Comparison of ENCODE assay signal across 16 mouse cellular contexts in genomic region chr5:113889912-113890311, GRCm38 (mm10). TPM values are rescaled to one million over a fixed set of nuclear protein-coding genes. Genes with fewer than 3 reads are reported as not detected.
DNase-seq lines count a peak whose midpoint lies in the region; ATAC-seq and TF ChIP-seq lines count a peak whose summit lies in the region.
"Had no signal": no experiment of that assay in that cellular context is flagged by ENCODE, and none has a peak within 500 bp of the region (broad histone marks: within the 10 kb centered on the region; RNA-seq: fewer than 3 reads in every experiment).

No protein-coding gene starts in this region.

- intact Hi-C loops in gastrocnemius, adult 2 months (cut with DNase I), result no loop called here

- no peak for ATAC-seq in hindbrain, embryonic 12.5 days (ENCODE audit: low FRiP score)
- no peak for ATAC-seq in hindbrain, embryonic 14.5 days (ENCODE audit: low FRiP score)
- no peak for ATAC-seq in lung, embryonic 16.5 days (ENCODE audit: low read depth)
- no peak for ATAC-seq in lung, postnatal 0 days
- no peak for ATAC-seq in intestine, postnatal 0 days
- ATAC-seq: liver, embryonic 12.5 days had no signal

- peaks cover 58% of the 10 kb centered on the region for H3K4me1 ChIP-seq in hindbrain, embryonic 12.5 days
- H3K4me1 ChIP-seq in hindbrain, embryonic 14.5 days (replicated peaks; ENCODE audit: control insufficient read depth, insufficient read depth, low read length), result peaks cover 47% of the 10 kb centered on the region
- H3K4me1 ChIP-seq in lung, embryonic 16.5 days (replicated peaks; ENCODE audit: control insufficient read depth, insufficient read depth, low read length), result peaks cover 42% of the 10 kb centered on the region
- peaks cover 15% of the 10 kb centered on the region; the same call in 1 of the 2 replicates for H3K4me1 ChIP-seq in lung, postnatal 0 days (ENCODE audit: insufficient read depth, low read depth, low read length)
- peaks cover 11% of the 10 kb centered on the region for H3K4me1 ChIP-seq in intestine, postnatal 0 days (replicated peaks; ENCODE audit: control insufficient read depth, insufficient read depth, low read length)

- H3K36me3 ChIP-seq in hindbrain, embryonic 12.5 days, result no peaks in the 10 kb centered on the region
- no peaks in the 10 kb centered on the region for H3K36me3 ChIP-seq in hindbrain, embryonic 14.5 days (replicated peaks; ENCODE audit: control insufficient read depth, insufficient read depth)
- no peaks in the 10 kb centered on the region for H3K36me3 ChIP-seq in lung, embryonic 16.5 days (ENCODE audit: control insufficient read depth, insufficient read depth, low read length)
- no peaks in the 10 kb centered on the region for H3K36me3 ChIP-seq in lung, postnatal 0 days (ENCODE audit: insufficient read depth, low read length)
- no peaks in the 10 kb centered on the region for H3K36me3 ChIP-seq in intestine, postnatal 0 days (ENCODE audit: control insufficient read depth, insufficient read depth)
- H3K36me3 ChIP-seq: embryonic facial prominence, embryonic 12.5 days; stomach, embryonic 15.5 days had no signal

- DNase-seq in gastrocnemius, adult 2 months, result no peak
- no peak for DNase-seq in gastrocnemius, postnatal 4 days (ENCODE audit: low spot score in 2 of 2)
- DNase-seq in hindbrain, embryonic 14.5 days (ENCODE audit: low spot score), result no peak
- no peak for DNase-seq in lung, postnatal 0 days (ENCODE audit: low spot score)
- DNase-seq in right cerebral cortex, adult 18-20 months, result no peak
- DNase-seq: adrenal gland, postnatal 36 days; cerebellum, postnatal 25 days; thymus, postnatal 4 days had no signal

- WGBS in hindbrain, embryonic 12.5 days, result 33% methylated on average over 4 of the region's 4 CpGs
- WGBS in hindbrain, embryonic 14.5 days, result 49% methylated on average over 4 of the region's 4 CpGs
- WGBS in lung, embryonic 16.5 days, result 37% methylated on average over 4 of the region's 4 CpGs
- 41% methylated on average over 4 of the region's 4 CpGs for WGBS in lung, postnatal 0 days
- WGBS in intestine, postnatal 0 days, result 56% methylated on average over 4 of the region's 4 CpGs

- H3K27me3 ChIP-seq in hindbrain, embryonic 12.5 days, result no peaks in the 10 kb centered on the region
- H3K27me3 ChIP-seq in hindbrain, embryonic 14.5 days (ENCODE audit: control insufficient read depth, insufficient read depth, low read length), result no peaks in the 10 kb centered on the region
- H3K27me3 ChIP-seq in lung, embryonic 16.5 days (ENCODE audit: control insufficient read depth, insufficient read depth, low read depth, low read length), result no peaks in the 10 kb centered on the region
- H3K27me3 ChIP-seq in lung, postnatal 0 days (replicated peaks; ENCODE audit: insufficient read depth, low read length), result no peaks in the 10 kb centered on the region
- H3K27me3 ChIP-seq in intestine, postnatal 0 days (replicated peaks; ENCODE audit: control insufficient read depth, insufficient read depth, low read length), result no peaks in the 10 kb centered on the region
- H3K27me3 ChIP-seq: embryonic facial prominence, embryonic 12.5 days; liver, embryonic 12.5 days; stomach, embryonic 15.5 days had no signal

- H3K4me2 ChIP-seq in hindbrain, embryonic 12.5 days (replicated peaks), result no peak overlapping the region
- no peak overlapping the region for H3K4me2 ChIP-seq in hindbrain, embryonic 14.5 days (replicated peaks)
- no peak overlapping the region for H3K4me2 ChIP-seq in lung, embryonic 16.5 days (ENCODE audit: low read depth, low read length)
- no peak overlapping the region for H3K4me2 ChIP-seq in lung, postnatal 0 days (replicated peaks; ENCODE audit: low read depth, low read length)
- no peak overlapping the region for H3K4me2 ChIP-seq in intestine, postnatal 0 days (replicated peaks; ENCODE audit: low read depth)
- H3K4me2 ChIP-seq: liver, embryonic 12.5 days; stomach, embryonic 15.5 days had no signal

- no peak for TF ChIP-seq EP300 in lung, postnatal 0 days (IDR thresholded peaks at IDR 0.05)

- no peaks in the 10 kb centered on the region for H3K9me3 ChIP-seq in hindbrain, embryonic 12.5 days (replicated peaks)
- H3K9me3 ChIP-seq in hindbrain, embryonic 14.5 days (ENCODE audit: control insufficient read depth, low read length), result no peaks in the 10 kb centered on the region
- H3K9me3 ChIP-seq in lung, embryonic 16.5 days (ENCODE audit: control insufficient read depth, low read length), result no peaks in the 10 kb centered on the region
- no peaks in the 10 kb centered on the region for H3K9me3 ChIP-seq in lung, postnatal 0 days (ENCODE audit: low read length)
- no peaks in the 10 kb centered on the region for H3K9me3 ChIP-seq in intestine, postnatal 0 days (ENCODE audit: control insufficient read depth)
- H3K9me3 ChIP-seq: embryonic facial prominence, embryonic 12.5 days; G1E; liver, embryonic 12.5 days; stomach, embryonic 15.5 days had no signal

- no peak for TF ChIP-seq CTCF in gastrocnemius, adult 2 months (IDR thresholded peaks at IDR 0.05)
- TF ChIP-seq CTCF in lung, postnatal 0 days (IDR thresholded peaks at IDR 0.05), result no peak
- TF ChIP-seq CTCF in intestine, postnatal 0 days (IDR thresholded peaks at IDR 0.05; ENCODE audit: low read depth), result no peak

- H3K4me3 ChIP-seq in gastrocnemius, adult 2 months, result no peak overlapping the region; the same call in 1 of the 2 replicates
- no peak overlapping the region for H3K4me3 ChIP-seq in hindbrain, embryonic 12.5 days
- no peak overlapping the region for H3K4me3 ChIP-seq in hindbrain, embryonic 14.5 days (replicated peaks; ENCODE audit: low read length)
- no peak overlapping the region for H3K4me3 ChIP-seq in lung, embryonic 16.5 days (ENCODE audit: low read length)
- no peak overlapping the region for H3K4me3 ChIP-seq in lung, postnatal 0 days (ENCODE audit: low read depth, low read length)
- no peak overlapping the region for H3K4me3 ChIP-seq in intestine, postnatal 0 days (ENCODE audit: low read depth, low read length)
- H3K4me3 ChIP-seq: liver, embryonic 12.5 days; stomach, embryonic 15.5 days had no signal

- H3K27ac ChIP-seq in gastrocnemius, adult 2 months, result peak overlapping the region; percentile 80; the same call in 1 of the 2 replicates
- 0 out of 2 replicates have a peak overlapping the region, but pooled peaks have one; percentile 26 for H3K27ac ChIP-seq in hindbrain, embryonic 12.5 days
- no peak overlapping the region for H3K27ac ChIP-seq in hindbrain, embryonic 14.5 days
- H3K27ac ChIP-seq in lung, embryonic 16.5 days (ENCODE audit: low read length), result peak overlapping the region; percentile 82
- H3K27ac ChIP-seq in lung, postnatal 0 days (ENCODE audit: low read length), result no peak overlapping the region
- H3K27ac ChIP-seq in intestine, postnatal 0 days (ENCODE audit: low read depth, low read length), result 0 out of 2 replicates have a peak overlapping the region, but pooled peaks have one; percentile 35
- H3K27ac ChIP-seq: macrophage had no signal

- no peak overlapping the region for H3K9ac ChIP-seq in hindbrain, embryonic 12.5 days
- no peak overlapping the region for H3K9ac ChIP-seq in hindbrain, embryonic 14.5 days
- H3K9ac ChIP-seq in lung, embryonic 16.5 days (ENCODE audit: low read length), result no peak overlapping the region
- H3K9ac ChIP-seq in lung, postnatal 0 days (replicated peaks; ENCODE audit: low read depth), result no peak overlapping the region
- no peak overlapping the region for H3K9ac ChIP-seq in intestine, postnatal 0 days (ENCODE audit: low read depth, low read length)
- H3K9ac ChIP-seq: embryonic facial prominence, embryonic 12.5 days; liver, embryonic 12.5 days; stomach, embryonic 15.5 days had no signal

RNA-seq across cellular contexts. Expression of gene Coro1c, which starts 18.6 kb away (rescaled TPM):
- total RNA-seq in gastrocnemius, adult 2 months (2021), result 10 to 100 TPM in 1 of 2 experiments, 1 to 10 TPM in 1; 7.8 to 11.8 TPM
- 10 to 100 TPM; 70.4 to 84.2 TPM for total RNA-seq in gastrocnemius, postnatal 4 days (2021)
- 226 and 233 TPM in 2 replicates for polyA plus RNA-seq in hindbrain, embryonic 12.5 days (2016; fragmentation: Nextera tagmentation; extraction: Ambion mirVana)
- polyA plus RNA-seq in hindbrain, embryonic 14.5 days (2014; fragmentation: Nextera tagmentation; extraction: Ambion mirVana), result 172 and 177 TPM in 2 replicates
- polyA plus RNA-seq in lung, embryonic 16.5 days (2015; fragmentation: Nextera tagmentation; extraction: Ambion mirVana), result 131 and 138 TPM in 2 replicates
- polyA plus RNA-seq in lung, postnatal 0 days (2015; fragmentation: Nextera tagmentation; extraction: Ambion mirVana), result 102 and 115 TPM in 2 replicates
- polyA plus RNA-seq in intestine, postnatal 0 days (2015; fragmentation: Nextera tagmentation; extraction: Ambion mirVana), result 116 and 127 TPM in 2 replicates

RNA-seq across cellular contexts. Expression of gene Selplg, which starts 57.5 kb away (rescaled TPM):
- total RNA-seq in gastrocnemius, adult 2 months (2021), result 1 to 10 TPM in 1 of 2 experiments, under 1 TPM in 1; 0.89 to 1.3 TPM
- total RNA-seq in gastrocnemius, postnatal 4 days (2021), result 1 to 10 TPM; 3.0 to 3.1 TPM
- 1.3 and 2.3 TPM in 2 replicates for polyA plus RNA-seq in hindbrain, embryonic 12.5 days (2016; fragmentation: Nextera tagmentation; extraction: Ambion mirVana)
- 1.6 and 2.4 TPM in 2 replicates for polyA plus RNA-seq in hindbrain, embryonic 14.5 days (2014; fragmentation: Nextera tagmentation; extraction: Ambion mirVana)
- polyA plus RNA-seq in lung, embryonic 16.5 days (2015; fragmentation: Nextera tagmentation; extraction: Ambion mirVana), result 7.4 and 9.5 TPM in 2 replicates
- polyA plus RNA-seq in lung, postnatal 0 days (2015; fragmentation: Nextera tagmentation; extraction: Ambion mirVana), result 14.6 and 15.1 TPM in 2 replicates
- polyA plus RNA-seq in intestine, postnatal 0 days (2015; fragmentation: Nextera tagmentation; extraction: Ambion mirVana), result 2.9 and 3.2 TPM in 2 replicates

Comparison
In these comparisons a context has a peak if more than half of its experiments do, and no peak if none do; other contexts are left out.
1. H3K27ac ChIP-seq: peak in gastrocnemius, adult 2 months (single experiment), hindbrain, embryonic 12.5 days (single experiment), lung, embryonic 16.5 days (single experiment) and intestine, postnatal 0 days (single experiment); none in hindbrain, embryonic 14.5 days (single experiment) and lung, postnatal 0 days (single experiment).